In genomic region chr15:10840621-10841034, GRCm38 (mm10) we compare ENCODE assay signal across 8 mouse cellular contexts.
DNase-seq lines count a peak whose midpoint lies in the region; ATAC-seq and TF ChIP-seq lines count a peak whose summit lies in the region.

No protein-coding gene starts in this region.

- no peaks in the 10 kb centered on the region for H3K36me3 ChIP-seq in heart, postnatal 0 days (replicated peaks; ENCODE audit: control insufficient read depth, insufficient read depth, low read length)

- no peak for TF ChIP-seq EP300 in heart, postnatal 0 days (IDR thresholded peaks at IDR 0.05; ENCODE audit: low read depth)

- no peak overlapping the region for H3K4me3 ChIP-seq in heart, postnatal 0 days (ENCODE audit: low read depth, low read length)

- 0 out of 2 replicates have a peak overlapping the region, but pooled peaks have one; percentile 6 for H3K27ac ChIP-seq in heart, postnatal 0 days (ENCODE audit: low read depth)

- TF ChIP-seq CTCF in heart, postnatal 0 days (IDR thresholded peaks at IDR 0.05; ENCODE audit: low read depth), result no peak

- no peak overlapping the region for H3K4me2 ChIP-seq in heart, postnatal 0 days (ENCODE audit: low read depth, low read length)

- no peak overlapping the region for H3K9ac ChIP-seq in heart, postnatal 0 days (replicated peaks; ENCODE audit: low read depth, low read length)

- peak; percentile 94 for DNase-seq in heart, adult 11 months
- no peak for DNase-seq in heart, postnatal 25 days (ENCODE audit: low spot score)
- peak; percentile 62 for DNase-seq in brain, embryonic 18.5 days (ENCODE audit: low read depth, low spot score)
- peak; percentile 43 for DNase-seq in heart, postnatal 0 days (ENCODE audit: low spot score)
- DNase-seq in left cerebral cortex, postnatal 14 days (ENCODE audit: low spot score in 2 of 2), result peak; percentile 71 to 90
- no peak for DNase-seq in adrenal gland, adult 2 months
- DNase-seq in urinary bladder, postnatal 14 days (ENCODE audit: low spot score), result no peak
- DNase-seq in embryo, embryonic 10 days (ENCODE audit: low spot score), result no peak

- peak; percentile 60 for ATAC-seq in heart, postnatal 0 days (ENCODE audit: insufficient read depth, low read depth)

- WGBS in heart, postnatal 0 days, result 48% methylated on average over 4 of the region's 4 CpGs

- H3K4me1 ChIP-seq in heart, postnatal 0 days (ENCODE audit: control insufficient read depth, insufficient read depth), result peaks cover 4% of the 10 kb centered on the region; the same call in 1 of the 2 replicates

- no peaks in the 10 kb centered on the region for H3K27me3 ChIP-seq in heart, postnatal 0 days (ENCODE audit: control insufficient read depth, insufficient read depth, low read length)

- H3K9me3 ChIP-seq in heart, postnatal 0 days (replicated peaks; ENCODE audit: control insufficient read depth, low read length), result no peaks in the 10 kb centered on the region

- intact Hi-C loops in heart, postnatal 25 days (cut with DNase I), result no loop called here
- intact Hi-C loops in left cerebral cortex, postnatal 14 days (cut with DNase I), result loop anchor here (5.0 kb wide), 1 partner anchor 93 kb away; no protein-coding TSS in a partner anchor

Comparison
In these comparisons a context has a peak if more than half of its experiments do, and no peak if none do; other contexts are left out.
1. DNase-seq: peak in heart, adult 11 months (single experiment), brain, embryonic 18.5 days (single experiment), heart, postnatal 0 days (single experiment) and left cerebral cortex, postnatal 14 days (2 of 2); none in heart, postnatal 25 days (single experiment), adrenal gland, adult 2 months (single experiment), urinary bladder, postnatal 14 days (single experiment) and embryo, embryonic 10 days (single experiment).